9 mouse cellular contexts compared by ENCODE assay signal in the genomic region with DNA sequence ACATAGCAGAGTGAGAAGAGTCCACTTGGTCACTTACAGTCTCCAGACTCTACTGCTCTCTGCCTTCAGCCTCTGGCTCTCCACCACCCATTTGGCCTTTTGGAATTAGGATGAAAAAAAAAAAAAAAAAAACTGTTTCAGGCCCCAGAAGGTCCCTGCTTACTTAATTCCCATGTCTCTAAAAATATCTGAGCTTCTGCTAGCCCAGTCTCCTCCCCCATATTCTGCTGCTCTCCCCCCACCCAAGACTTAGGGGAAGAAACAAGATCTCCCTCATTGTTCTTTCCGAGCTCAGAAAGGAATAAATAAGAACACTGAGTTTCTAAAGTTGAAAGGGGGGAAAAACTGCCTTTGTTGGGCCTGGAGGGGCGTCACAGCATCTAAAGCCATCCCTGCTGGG. TPM values are rescaled to one million over a fixed set of nuclear protein-coding genes. Genes with fewer than 3 reads are reported as not detected.
DNase-seq lines count a peak whose midpoint lies in the region; ATAC-seq and TF ChIP-seq lines count a peak whose summit lies in the region.
"Had no signal": no experiment of that assay in that cellular context is flagged by ENCODE, and none has a peak within 500 bp of the region (broad histone marks: within the 10 kb centered on the region; RNA-seq: fewer than 3 reads in every experiment).

No protein-coding gene starts in this region.

- peak; percentile 71 for DNase-seq in kidney, postnatal 0 days (ENCODE audit: low spot score)
- no peak for DNase-seq in kidney, adult 18-20 months
- DNase-seq in embryonic facial prominence, embryonic 11.5 days (ENCODE audit: low spot score) = no peak
- DNase-seq in hindbrain, embryonic 14.5 days (ENCODE audit: low spot score) = no peak
- no peak for DNase-seq in gastrocnemius, adult 8-10 months (ENCODE audit: low spot score in 2 of 2)
- no peak for DNase-seq in thymus, postnatal 14 days
- no peak for DNase-seq in urinary bladder, postnatal 25 days (ENCODE audit: low spot score)

- peak overlapping the region; percentile 85 for H3K27ac ChIP-seq in kidney, postnatal 0 days
- peak overlapping the region; percentile 71 for H3K27ac ChIP-seq in embryonic facial prominence, embryonic 11.5 days (replicated peaks; ENCODE audit: low read depth, low read length)
- peak overlapping the region; percentile 86 for H3K27ac ChIP-seq in hindbrain, embryonic 14.5 days
- peak overlapping the region; percentile 81 for H3K27ac ChIP-seq in midbrain, embryonic 16.5 days (ENCODE audit: low read length)
- H3K27ac ChIP-seq: liver, embryonic 14.5 days had no signal

- H3K9ac ChIP-seq in kidney, postnatal 0 days (ENCODE audit: low read depth, low read length) = no peak overlapping the region
- no peak overlapping the region for H3K9ac ChIP-seq in embryonic facial prominence, embryonic 11.5 days (replicated peaks; ENCODE audit: low read length)
- no peak overlapping the region for H3K9ac ChIP-seq in hindbrain, embryonic 14.5 days
- H3K9ac ChIP-seq in midbrain, embryonic 16.5 days (ENCODE audit: low read depth, low read length) = no peak overlapping the region
- H3K9ac ChIP-seq: liver, embryonic 14.5 days had no signal

- no peak for TF ChIP-seq CTCF in kidney, postnatal 0 days (IDR thresholded peaks at IDR 0.05; ENCODE audit: low read depth)

- no peaks in the 10 kb centered on the region for H3K27me3 ChIP-seq in kidney, postnatal 0 days (ENCODE audit: insufficient read depth, low read length)
- no peaks in the 10 kb centered on the region for H3K27me3 ChIP-seq in embryonic facial prominence, embryonic 11.5 days (ENCODE audit: control insufficient read depth, insufficient read depth, low read length)
- H3K27me3 ChIP-seq in hindbrain, embryonic 14.5 days (ENCODE audit: control insufficient read depth, insufficient read depth, low read length) = no peaks in the 10 kb centered on the region
- no peaks in the 10 kb centered on the region for H3K27me3 ChIP-seq in midbrain, embryonic 16.5 days (ENCODE audit: control insufficient read depth, insufficient read depth, low read depth, low read length)

- 0 out of 2 replicates have a peak, but pooled peaks cover 4% of the 10 kb centered on the region for H3K36me3 ChIP-seq in kidney, postnatal 0 days (ENCODE audit: insufficient read depth, low read length)
- H3K36me3 ChIP-seq in embryonic facial prominence, embryonic 11.5 days (replicated peaks; ENCODE audit: control insufficient read depth, insufficient read depth, low read depth, low read length) = no peaks in the 10 kb centered on the region
- no peaks in the 10 kb centered on the region for H3K36me3 ChIP-seq in hindbrain, embryonic 14.5 days (replicated peaks; ENCODE audit: control insufficient read depth, insufficient read depth)
- H3K36me3 ChIP-seq in midbrain, embryonic 16.5 days (ENCODE audit: control insufficient read depth, insufficient read depth, low read length) = no peaks in the 10 kb centered on the region; the same call in 1 of the 2 replicates

- no peaks in the 10 kb centered on the region for H3K9me3 ChIP-seq in kidney, postnatal 0 days (replicated peaks; ENCODE audit: low read length)
- H3K9me3 ChIP-seq in embryonic facial prominence, embryonic 11.5 days (replicated peaks; ENCODE audit: control insufficient read depth, low read length) = no peaks in the 10 kb centered on the region
- no peaks in the 10 kb centered on the region for H3K9me3 ChIP-seq in hindbrain, embryonic 14.5 days (ENCODE audit: control insufficient read depth, low read length)
- H3K9me3 ChIP-seq in midbrain, embryonic 16.5 days (replicated peaks; ENCODE audit: control insufficient read depth, low read length, poor library complexity, severe bottlenecking) = no peaks in the 10 kb centered on the region

- peak overlapping the region; percentile 23; the same call in 1 of the 2 replicates for H3K4me2 ChIP-seq in kidney, postnatal 0 days (ENCODE audit: low read length)
- H3K4me2 ChIP-seq in embryonic facial prominence, embryonic 11.5 days (ENCODE audit: low read depth, low read length) = no peak overlapping the region
- H3K4me2 ChIP-seq in hindbrain, embryonic 14.5 days (replicated peaks) = peak overlapping the region; percentile 12; the same call in 1 of the 2 replicates
- no peak overlapping the region for H3K4me2 ChIP-seq in midbrain, embryonic 16.5 days (ENCODE audit: low read length)

- no peak overlapping the region for H3K4me3 ChIP-seq in kidney, postnatal 0 days (replicated peaks; ENCODE audit: low read depth, low read length)
- no peak overlapping the region for H3K4me3 ChIP-seq in embryonic facial prominence, embryonic 11.5 days (ENCODE audit: low read depth, low read length)
- H3K4me3 ChIP-seq in hindbrain, embryonic 14.5 days (replicated peaks; ENCODE audit: low read length) = no peak overlapping the region
- H3K4me3 ChIP-seq in midbrain, embryonic 16.5 days (ENCODE audit: low read depth, low read length) = no peak overlapping the region

- peaks cover 36% of the 10 kb centered on the region for H3K4me1 ChIP-seq in kidney, postnatal 0 days (replicated peaks; ENCODE audit: insufficient read depth, low read length)
- peaks cover 6% of the 10 kb centered on the region; the same call in 1 of the 2 replicates for H3K4me1 ChIP-seq in embryonic facial prominence, embryonic 11.5 days (ENCODE audit: control insufficient read depth, insufficient read depth, low read length)
- H3K4me1 ChIP-seq in hindbrain, embryonic 14.5 days (replicated peaks; ENCODE audit: control insufficient read depth, insufficient read depth, low read length) = peaks cover 25% of the 10 kb centered on the region
- H3K4me1 ChIP-seq in midbrain, embryonic 16.5 days (ENCODE audit: control insufficient read depth, insufficient read depth, low read length) = peaks cover 16% of the 10 kb centered on the region

- ATAC-seq in kidney, postnatal 0 days (replicated peaks; ENCODE audit: low FRiP score, low read depth) = no peak
- no peak for ATAC-seq in embryonic facial prominence, embryonic 11.5 days (replicated peaks; ENCODE audit: insufficient number of reproducible peaks, low FRiP score, low TSS enrichment, low read depth)
- no peak for ATAC-seq in hindbrain, embryonic 14.5 days (ENCODE audit: low FRiP score)
- no peak for ATAC-seq in midbrain, embryonic 16.5 days

- WGBS in kidney, postnatal 0 days = 20% methylated on average over 2 of the region's 2 CpGs
- 31% methylated on average over 2 of the region's 2 CpGs for WGBS in embryonic facial prominence, embryonic 11.5 days
- 14% methylated on average over 2 of the region's 2 CpGs for WGBS in hindbrain, embryonic 14.5 days
- WGBS in midbrain, embryonic 16.5 days = 9% methylated on average over 2 of the region's 2 CpGs

RNA-seq across cellular contexts. Expression of a gene that starts 46.4 kb away (rescaled TPM):
- 67.4 and 76.8 TPM in 2 replicates for polyA plus RNA-seq in kidney, postnatal 0 days (2015; fragmentation: Nextera tagmentation; extraction: Ambion mirVana)
- polyA plus RNA-seq in embryonic facial prominence, embryonic 11.5 days (2014; fragmentation: Nextera tagmentation; extraction: Ambion mirVana) = 63.9 and 64.8 TPM in 2 replicates
- polyA plus RNA-seq in hindbrain, embryonic 14.5 days (2014; fragmentation: Nextera tagmentation; extraction: Ambion mirVana) = 68.1 and 71.5 TPM in 2 replicates
- 35.8 and 39.2 TPM in 2 replicates for polyA plus RNA-seq in midbrain, embryonic 16.5 days (2015; fragmentation: Nextera tagmentation; extraction: Ambion mirVana)
- total RNA-seq in gastrocnemius, adult 8-10 months (2022) = 10 to 100 TPM; 68.5 to 94.6 (median 77.3) TPM

Comparison
In these comparisons a context has a peak if more than half of its experiments do, and no peak if none do; other contexts are left out.
1. H3K4me2 ChIP-seq: peak in kidney, postnatal 0 days (single experiment) and hindbrain, embryonic 14.5 days (single experiment); none in embryonic facial prominence, embryonic 11.5 days (single experiment) and midbrain, embryonic 16.5 days (single experiment).
2. Peak in every context shown above with its lines, with median percentiles within 50 percentile points of each other: H3K27ac ChIP-seq.